Mouse (Mus musculus) lung, postnatal 0 days (tissue): ENCODE results near the gene Tceal8.

ENCODE experiments used
- CTCF ChIP-seq: IDR thresholded peaks from 2 replicates; pipeline ENCODE4 v1.5.1; 2016; ENCODE audit warnings: antibody characterized with exemption, mild to moderate bottlenecking
- EP300 ChIP-seq: IDR thresholded peaks from 2 replicates; pipeline ENCODE4 v1.6.1; 2016; ENCODE audit warnings: antibody characterized with exemption, mild to moderate bottlenecking, control low read depth

- TF ChIP-seq CTCF (no peak), EP300 (no peak)
These were observed 23.2 kb upstream of the Tceal8 start for GRCm38 (mm10) chrX:136195193-136195944.
